Mouse (Mus musculus) cerebellum, adult 2 months (tissue): Measurements from ENCODE around the gene Igfbp6. TPM values are rescaled to one million over a fixed set of nuclear protein-coding genes. Genes with fewer than 3 reads are reported as not detected.

Source experiments
- DNase-seq, 2 experiments: peaks; one replicate each; pipeline ENCODE4 v3.0.0; 2021
- H3K27ac ChIP-seq: fragments of 200-500 bp; 2 replicates; pipeline ENCODE4 v1.5.1; 2012; ENCODE audit warnings: low read length, control low read depth, inconsistent platforms; ENCODE audit not compliant: insufficient read depth
- H3K27me3 ChIP-seq: fragments of 200-500 bp; 2 replicates; pipeline ENCODE4 v1.6.1; 2012; ENCODE audit warnings: inconsistent platforms, mild to moderate bottlenecking, low read length, moderate library complexity; ENCODE audit not compliant: control insufficient read depth, insufficient read depth
- H3K4me1 ChIP-seq: fragments of 200-500 bp; 2 replicates; pipeline ENCODE4 v1.6.1; 2011; ENCODE audit warnings: low read length; ENCODE audit not compliant: control insufficient read depth, insufficient read depth
- H3K4me3 ChIP-seq: fragments of 200-500 bp; replicated peaks from 2 replicates; pipeline ENCODE3; 2011; ENCODE audit warnings: mild to moderate bottlenecking, low read depth, low read length, control low read depth; ENCODE audit not compliant: insufficient read depth
- CTCF ChIP-seq: fragments of 200-500 bp; IDR thresholded peaks from 2 replicates; pipeline ENCODE4 v1.5.1; 2011; ENCODE audit warnings: low read depth, mild to moderate bottlenecking, control low read depth, low read length, moderate library complexity, borderline replicate concordance; ENCODE audit not compliant: insufficient read depth
- POLR2A ChIP-seq: fragments of 200-500 bp; IDR thresholded peaks from 2 replicates; pipeline ENCODE4 v1.6.1; 2011; ENCODE audit warnings: low read length, control low read depth, borderline replicate concordance; ENCODE audit not compliant: insufficient read depth
- WGBS: fragments of 180-500 bp; shearing (Covaris S2); methylation state at CpG from one replicate; pipeline ENCODE4 v1.1.7; 2018; 5-methylcytosine and 5-hydroxymethylcytosine counted together
- polyA plus RNA-seq: library from polyadenylated mRNA; depleted of rRNA; stranded (reverse); fragments of >200 nt; gene quantifications from 2 replicates; pipeline ENCODE4 v1.2.3, GENCODE M21; 2012; rRNA removed

Gene Igfbp6
- polyA plus RNA-seq, 1 experiment = 15.0 TPM

DNA sequence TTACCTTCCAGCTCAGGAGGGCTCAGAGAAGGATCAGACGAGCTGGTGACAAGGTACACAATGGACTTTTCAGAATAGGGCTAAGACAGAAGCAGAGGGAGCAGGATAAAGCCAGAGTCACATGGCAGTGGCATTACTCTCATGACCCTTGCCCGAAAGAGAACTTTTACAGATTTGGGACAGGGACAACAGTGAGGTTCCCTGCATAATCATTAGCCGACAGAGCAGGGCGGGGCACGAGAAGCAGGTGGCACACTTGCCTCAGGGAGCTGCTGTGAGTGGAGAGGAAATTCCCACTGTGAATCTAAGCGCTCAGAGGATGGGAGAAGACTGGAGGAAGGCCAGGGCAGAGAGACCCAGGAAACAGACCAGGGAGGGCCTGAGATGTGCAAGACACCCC lies 44.7 kb downstream of the Igfbp6 start:
- H3K4me3 ChIP-seq = no peak overlapping the region
- no peaks in the 10 kb centered on the region for H3K27me3 ChIP-seq
- WGBS = 57% methylated on average over 6 of the region's 6 CpGs
- TF ChIP-seq CTCF (no peak), POLR2A (no peak)
- no peak overlapping the region for H3K27ac ChIP-seq
- no peak for DNase-seq
- H3K4me1 ChIP-seq = no peaks in the 10 kb centered on the region

DNA sequence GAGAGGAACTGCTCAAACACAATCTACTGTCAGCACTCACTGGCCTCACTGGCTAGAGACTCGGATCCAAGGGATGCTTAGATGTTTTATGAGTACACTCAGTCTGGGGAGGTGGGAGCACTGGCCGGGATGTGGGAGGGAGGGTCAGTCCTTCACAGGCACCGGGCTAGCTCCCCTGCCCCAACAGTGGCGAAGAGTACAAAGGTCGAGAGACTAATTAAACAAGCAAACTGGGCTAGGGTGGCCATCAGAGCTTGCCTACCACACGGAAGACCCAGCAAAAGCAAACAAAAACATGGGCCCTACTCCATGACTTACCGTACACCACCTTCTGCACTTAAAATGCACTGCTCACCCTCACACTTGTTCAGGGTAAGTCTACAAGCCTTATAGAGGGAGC lies 47.5 kb downstream of the Igfbp6 start:
- Histone ChIP-seq H3K4me3 (no peak overlapping the region), H3K27ac (no peak overlapping the region), H3K27me3 (no peaks in the 10 kb centered on the region), H3K4me1 (no peaks in the 10 kb centered on the region)
- 87% methylated on average over 7 of the region's 7 CpGs for WGBS
- TF ChIP-seq POLR2A (no peak), CTCF (no peak)
- no peak for DNase-seq

DNA sequence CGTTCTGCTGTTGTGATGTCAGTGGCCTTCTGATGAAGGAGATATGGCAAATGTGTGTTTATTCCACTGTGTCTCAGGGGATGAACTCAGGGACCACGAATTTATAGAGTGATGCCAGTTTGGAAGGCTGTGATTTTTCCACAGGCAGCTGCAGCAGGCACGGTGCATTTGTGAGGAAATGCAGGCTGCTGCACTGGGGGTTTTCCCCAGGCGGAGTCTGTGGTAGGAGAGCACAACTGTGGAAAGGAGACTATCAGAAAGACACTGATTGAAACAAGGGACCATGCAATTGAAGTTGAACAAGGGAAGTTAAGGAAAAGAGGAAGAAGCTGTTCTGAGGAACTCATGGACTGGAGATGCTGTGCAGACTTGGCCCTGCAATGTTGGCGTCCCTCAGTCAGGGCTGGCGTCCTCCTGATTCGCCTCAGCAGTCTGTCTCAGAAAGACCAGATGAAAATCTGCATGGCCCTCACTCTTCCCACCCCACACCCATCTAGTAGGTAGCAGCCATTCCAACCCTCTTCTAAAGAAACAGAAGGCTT lies 48.2 kb downstream of the Igfbp6 start:
- no peaks in the 10 kb centered on the region for H3K4me1 ChIP-seq
- no peak for DNase-seq
- H3K27me3 ChIP-seq = no peaks in the 10 kb centered on the region
- TF ChIP-seq CTCF (no peak), POLR2A (no peak)
- no peak overlapping the region for H3K4me3 ChIP-seq
- 67% methylated on average over 7 of the region's 7 CpGs for WGBS
- H3K27ac ChIP-seq = no peak overlapping the region

DNA sequence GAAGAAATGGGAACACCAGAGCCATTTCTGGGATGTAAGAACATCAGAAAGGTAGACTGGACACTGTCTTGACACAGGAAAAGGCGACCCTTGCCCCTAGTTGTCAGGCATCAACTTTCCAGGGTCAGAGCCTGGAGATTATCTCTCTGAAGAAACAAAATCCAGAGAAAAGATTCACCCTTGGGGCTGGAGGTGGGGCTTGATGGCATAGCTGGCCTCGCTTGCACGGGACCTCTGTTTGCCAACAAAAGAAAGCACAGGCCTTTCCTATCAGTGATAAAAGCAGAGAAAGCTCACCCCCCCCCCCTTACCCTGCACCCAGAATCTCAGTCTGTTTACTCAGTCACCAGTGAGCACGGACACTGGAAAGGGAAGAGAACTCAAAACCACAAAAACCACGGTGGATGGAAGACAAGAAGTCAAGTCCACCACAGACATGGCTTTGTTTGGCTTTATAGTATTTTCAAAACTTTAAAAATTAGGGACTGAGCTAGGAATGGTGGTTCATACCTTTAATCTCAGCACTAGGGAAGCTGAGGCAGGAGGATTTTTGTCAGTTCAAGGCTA lies 48.7 kb downstream of the Igfbp6 start:
- DNase-seq = no peak
- TF ChIP-seq CTCF (no peak), POLR2A (no peak)
- no peak overlapping the region for H3K27ac ChIP-seq
- WGBS = 84% methylated on average over 5 of the region's 5 CpGs
- H3K4me1 ChIP-seq = no peaks in the 10 kb centered on the region
- H3K4me3 ChIP-seq = no peak overlapping the region
- H3K27me3 ChIP-seq = no peaks in the 10 kb centered on the region

DNA sequence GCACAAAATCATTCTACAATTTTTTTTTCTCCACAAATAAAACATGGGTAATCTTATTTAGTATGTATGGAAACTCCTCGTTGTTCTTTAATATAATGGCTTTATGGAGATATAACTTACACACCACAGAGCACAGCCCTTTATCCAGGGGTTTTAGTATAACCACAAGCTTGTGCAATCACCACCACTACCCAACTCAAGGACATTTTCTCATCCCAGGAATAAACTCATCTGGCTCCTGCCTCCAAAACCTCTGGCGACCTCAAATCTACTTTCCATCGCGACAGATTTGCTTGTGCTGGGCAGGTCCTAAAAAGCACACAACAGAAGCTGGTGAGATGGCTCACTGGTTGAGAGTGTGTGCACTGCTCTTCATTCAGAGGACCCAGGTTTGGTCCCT lies 49.5 kb downstream of the Igfbp6 start:
- WGBS = 91% methylated on average over 4 of the region's 4 CpGs
- no peak for DNase-seq
- Histone ChIP-seq H3K4me3 (no peak overlapping the region), H3K27me3 (no peaks in the 10 kb centered on the region), H3K27ac (no peak overlapping the region), H3K4me1 (no peaks in the 10 kb centered on the region)
- no peak for TF ChIP-seq CTCF
- TF ChIP-seq POLR2A = no peak

DNA sequence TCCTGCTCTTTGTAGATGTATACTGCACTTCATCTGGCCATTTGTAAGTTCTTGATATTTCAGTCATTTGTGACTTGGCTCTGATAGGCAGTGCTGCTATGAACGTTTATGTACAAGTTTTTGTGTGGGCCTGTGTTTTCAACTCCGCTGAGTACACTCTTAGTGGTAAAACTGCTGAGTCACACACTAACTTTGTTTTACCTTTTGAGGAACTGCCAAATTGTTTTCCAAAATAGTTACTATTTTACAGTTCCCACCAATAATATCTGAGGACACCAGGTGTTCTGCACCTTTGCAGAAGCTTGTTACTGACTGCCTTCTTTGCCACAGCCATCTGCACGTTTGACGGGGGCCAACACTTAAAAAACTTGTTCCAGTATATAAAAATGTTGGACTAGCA lies 50.3 kb downstream of the Igfbp6 start:
- TF ChIP-seq POLR2A = no peak
- TF ChIP-seq CTCF = no peak
- Histone ChIP-seq H3K4me1 (no peaks in the 10 kb centered on the region), H3K27ac (no peak overlapping the region), H3K4me3 (no peak overlapping the region), H3K27me3 (no peaks in the 10 kb centered on the region)
- DNase-seq = no peak
- WGBS = 79% methylated on average over 4 of the region's 4 CpGs

DNA sequence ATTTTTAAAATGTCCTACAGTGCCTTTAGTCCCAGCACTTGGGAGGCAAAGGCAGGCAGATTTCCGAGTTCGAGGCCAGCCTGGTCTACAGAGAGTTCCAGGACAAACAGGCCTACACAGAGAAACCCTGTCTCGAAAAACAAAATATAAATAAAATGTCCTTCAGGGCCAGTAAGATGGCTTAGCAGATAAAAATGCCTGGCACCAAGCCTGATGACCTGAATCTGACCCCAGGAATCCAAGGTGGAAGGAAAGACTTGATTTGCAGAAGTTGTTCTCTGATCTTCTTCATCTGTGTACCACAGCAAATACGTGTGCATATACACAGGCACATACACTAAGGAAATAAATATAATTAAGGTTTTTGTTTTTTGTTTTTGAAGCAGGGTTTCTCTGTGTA lies 51.2 kb downstream of the Igfbp6 start:
- Histone ChIP-seq H3K27me3 (no peaks in the 10 kb centered on the region), H3K27ac (no peak overlapping the region), H3K4me1 (no peaks in the 10 kb centered on the region), H3K4me3 (no peak overlapping the region)
- DNase-seq = no peak
- WGBS = 85% methylated on average over 4 of the region's 4 CpGs
- TF ChIP-seq CTCF (no peak), POLR2A (no peak)

DNA sequence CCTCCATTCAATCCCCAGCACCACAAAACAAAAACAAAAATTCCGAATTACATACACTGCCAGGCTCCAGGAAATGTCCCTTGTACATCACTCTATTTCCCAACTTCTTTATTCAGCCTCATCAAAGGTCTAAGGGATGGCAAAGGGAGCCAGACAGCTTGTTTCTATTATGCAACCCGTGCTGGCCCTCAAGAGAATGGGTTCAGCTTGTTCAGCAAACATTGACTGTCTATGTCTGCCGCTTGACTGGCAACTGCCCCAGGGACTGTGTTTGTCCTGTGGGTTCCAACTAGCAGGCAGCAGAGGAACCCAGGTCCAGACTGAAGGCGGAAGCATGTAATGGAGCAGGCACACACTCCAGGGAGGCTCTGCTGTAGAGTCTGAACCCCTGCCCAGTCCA lies 54.7 kb downstream of the Igfbp6 start:
- Histone ChIP-seq H3K4me3 (no peak overlapping the region), H3K27me3 (no peaks in the 10 kb centered on the region), H3K4me1 (no peaks in the 10 kb centered on the region), H3K27ac (no peak overlapping the region)
- TF ChIP-seq POLR2A (no peak), CTCF (no peak)
- DNase-seq = no peak
- 81% methylated on average over 4 of the region's 4 CpGs for WGBS

Other genes with a start within 250 kb of the Igfbp6 start
- gene Krt4, start 219.6 kb upstream of the Igfbp6 start, polyA plus RNA-seq = 0.05 TPM in 1 of 2 replicates, not detected in the other
- gene Krt79, start 204.0 kb upstream of the Igfbp6 start, polyA plus RNA-seq = not detected in 2 replicates
- gene Krt78, start 190.1 kb upstream of the Igfbp6 start, polyA plus RNA-seq = 0.03 TPM in 1 of 2 replicates, not detected in the other
- gene Krt8, start 139.9 kb upstream of the Igfbp6 start, polyA plus RNA-seq = 0.61 and 1.1 TPM in 2 replicates
- gene Krt18, start 116.2 kb upstream of the Igfbp6 start, polyA plus RNA-seq = 1.1 and 2.1 TPM in 2 replicates
- gene Eif4b, start 70.6 kb upstream of the Igfbp6 start, polyA plus RNA-seq = 114 TPM in 2 replicates
- 33.6 and 33.7 TPM in 2 replicates for gene Tns2, start 43.9 kb upstream of the Igfbp6 start, polyA plus RNA-seq
- gene Spryd3, start 8.1 kb upstream of the Igfbp6 start, polyA plus RNA-seq = 159 and 161 TPM in 2 replicates
- gene Soat2, start 6.2 kb downstream of the Igfbp6 start, polyA plus RNA-seq = 0.08 TPM in 1 of 2 replicates, not detected in the other
- gene Zfp740, start 58.9 kb downstream of the Igfbp6 start, polyA plus RNA-seq = 79.3 and 81.7 TPM in 2 replicates
- gene Csad, start 60.4 kb downstream of the Igfbp6 start, polyA plus RNA-seq = 53.0 and 60.3 TPM in 2 replicates
- 5.2 and 8.4 TPM in 2 replicates for gene Itgb7, start 87.6 kb downstream of the Igfbp6 start, polyA plus RNA-seq
- 12.8 and 12.9 TPM in 2 replicates for gene Rarg, start 113.2 kb downstream of the Igfbp6 start, polyA plus RNA-seq
- 0.13 and 0.15 TPM in 2 replicates for gene Gm9918, start 126.2 kb downstream of the Igfbp6 start, polyA plus RNA-seq
- 60.9 and 62.3 TPM in 2 replicates for gene Mfsd5, start 135.1 kb downstream of the Igfbp6 start, polyA plus RNA-seq
- 0.62 and 0.86 TPM in 2 replicates for gene Espl1, start 151.9 kb downstream of the Igfbp6 start, polyA plus RNA-seq
- 318 and 360 TPM in 2 replicates for gene Pfdn5, start 181.8 kb downstream of the Igfbp6 start, polyA plus RNA-seq
- 106 and 110 TPM in 2 replicates for gene Myg1, start 187.3 kb downstream of the Igfbp6 start, polyA plus RNA-seq
- gene Aaas, start 206.4 kb downstream of the Igfbp6 start, polyA plus RNA-seq = 29.7 and 33.1 TPM in 2 replicates
- 1.4 TPM in 2 replicates for gene Sp7, start 222.8 kb downstream of the Igfbp6 start, polyA plus RNA-seq